Mouse (Mus musculus) lung, embryonic 16.5 days (tissue): Measurements from ENCODE around the gene Klra17. TPM values are rescaled to one million over a fixed set of nuclear protein-coding genes. Genes with fewer than 3 reads are reported as not detected.

Experiments used
- polyA plus RNA-seq: library from polyadenylated mRNA; unstranded; fragments of >200 nt; fragmentation: Nextera tagmentation; extraction: Ambion mirVana; gene quantifications from 2 replicates; pipeline ENCODE4 v1.2.1, GENCODE M21; 2015

Klra17 gene
- polyA plus RNA-seq, 1 experiment from 2014 or later = not detected

Other genes with a start within 250 kb of the Klra17 start
- not detected in 2 replicates for gene Klrc3, start 233.3 kb downstream of the Klra17 start, polyA plus RNA-seq
- not detected in 2 replicates for gene Klrc2, start 216.0 kb downstream of the Klra17 start, polyA plus RNA-seq
- 0.15 and 0.20 TPM in 2 replicates for gene Klrc1, start 197.7 kb downstream of the Klra17 start, polyA plus RNA-seq
- gene Klri1, start 159.5 kb downstream of the Klra17 start, polyA plus RNA-seq = not detected in 2 replicates
- not detected in 2 replicates for gene Klri2, start 136.2 kb downstream of the Klra17 start, polyA plus RNA-seq
- not detected in 2 replicates for gene Gm156, start 92.4 kb downstream of the Klra17 start, polyA plus RNA-seq
- gene Gm17631, start 14.0 kb downstream of the Klra17 start, polyA plus RNA-seq = not detected in 2 replicates
- gene Klra5, start 41.0 kb upstream of the Klra17 start, polyA plus RNA-seq = not detected in 2 replicates
- not detected in 2 replicates for gene Klra6, start 150.3 kb upstream of the Klra17 start, polyA plus RNA-seq
- gene Klra4, start 190.6 kb upstream of the Klra17 start, polyA plus RNA-seq = not detected in 2 replicates